ENCODE assay signal across 14 mouse cellular contexts in genomic region chr11:84944639-84945435, GRCm38 (mm10). TPM values are rescaled to one million over a fixed set of nuclear protein-coding genes. Genes with fewer than 3 reads are reported as not detected.
DNase-seq lines count a peak whose midpoint lies in the region; ATAC-seq lines count a peak whose summit lies in the region.
"Had no signal": no experiment of that assay in that cellular context is flagged by ENCODE, and none has a peak within 500 bp of the region (broad histone marks: within the 10 kb centered on the region; RNA-seq: fewer than 3 reads in every experiment).

No protein-coding gene starts in this region.

- no peak for ATAC-seq in hindbrain, embryonic 16.5 days
- ATAC-seq in hindbrain, embryonic 13.5 days (ENCODE audit: low FRiP score) = no peak
- 0 out of 2 replicates have a peak, but pooled peaks have one; percentile 36 for ATAC-seq in midbrain, embryonic 16.5 days
- ATAC-seq: intestine, postnatal 0 days had no signal

- peaks cover 20% of the 10 kb centered on the region for H3K27me3 ChIP-seq in hindbrain, embryonic 10.5 days (ENCODE audit: insufficient read depth, poor library complexity, severe bottlenecking)
- peaks cover 3% of the 10 kb centered on the region; the same call in 1 of the 2 replicates for H3K27me3 ChIP-seq in hindbrain, embryonic 16.5 days (replicated peaks; ENCODE audit: control insufficient read depth, insufficient read depth, low read length)
- peaks cover 39% of the 10 kb centered on the region for H3K27me3 ChIP-seq in hindbrain, embryonic 13.5 days
- H3K27me3 ChIP-seq in midbrain, embryonic 16.5 days (ENCODE audit: control insufficient read depth, insufficient read depth, low read depth, low read length) = no peaks in the 10 kb centered on the region; the same call in 1 of the 2 replicates

- DNase-seq in hindbrain, embryonic 10.5 days (ENCODE audit: low spot score) = peak; percentile 53
- peak; percentile 96 for DNase-seq in R1 (ENCODE audit: low read depth, low spot score)
- no peak for DNase-seq in heart, postnatal 36 days
- DNase-seq in lung, postnatal 14 days = no peak
- no peak for DNase-seq in cerebellum, postnatal 10 days
- DNase-seq: cerebellum, adult 2 months; layer of hippocampus, postnatal 36 days had no signal

- H3K27ac ChIP-seq in hindbrain, embryonic 10.5 days = peak overlapping the region; percentile 76
- H3K27ac ChIP-seq in hindbrain, embryonic 16.5 days (ENCODE audit: low read depth, low read length) = no peak overlapping the region
- H3K27ac ChIP-seq in hindbrain, embryonic 13.5 days = no peak overlapping the region
- H3K27ac ChIP-seq in midbrain, embryonic 16.5 days (ENCODE audit: low read length) = no peak overlapping the region
- H3K27ac ChIP-seq: embryonic facial prominence, embryonic 13.5 days; stomach, postnatal 0 days had no signal

- intact Hi-C loops in heart, postnatal 36 days (cut with DNase I) = no loop called here

- H3K4me1 ChIP-seq in hindbrain, embryonic 10.5 days (replicated peaks) = peaks cover 50% of the 10 kb centered on the region
- H3K4me1 ChIP-seq in hindbrain, embryonic 16.5 days (ENCODE audit: control insufficient read depth, insufficient read depth, low read depth, low read length) = peaks cover 5% of the 10 kb centered on the region; the same call in 1 of the 2 replicates
- H3K4me1 ChIP-seq in hindbrain, embryonic 13.5 days (replicated peaks) = peaks cover 29% of the 10 kb centered on the region
- H3K4me1 ChIP-seq in midbrain, embryonic 16.5 days (ENCODE audit: control insufficient read depth, insufficient read depth, low read length) = peaks cover 17% of the 10 kb centered on the region

- no peak overlapping the region for H3K9ac ChIP-seq in hindbrain, embryonic 16.5 days (ENCODE audit: low read depth, low read length)
- H3K9ac ChIP-seq in hindbrain, embryonic 13.5 days = no peak overlapping the region
- H3K9ac ChIP-seq in midbrain, embryonic 16.5 days (ENCODE audit: low read depth, low read length) = no peak overlapping the region
- H3K9ac ChIP-seq: embryonic facial prominence, embryonic 13.5 days had no signal

- H3K36me3 ChIP-seq in hindbrain, embryonic 10.5 days = no peaks in the 10 kb centered on the region
- H3K36me3 ChIP-seq in hindbrain, embryonic 16.5 days (ENCODE audit: control insufficient read depth, insufficient read depth, low read length) = no peaks in the 10 kb centered on the region
- no peaks in the 10 kb centered on the region for H3K36me3 ChIP-seq in hindbrain, embryonic 13.5 days
- H3K36me3 ChIP-seq in midbrain, embryonic 16.5 days (ENCODE audit: control insufficient read depth, insufficient read depth, low read length) = no peaks in the 10 kb centered on the region
- H3K36me3 ChIP-seq: embryonic facial prominence, embryonic 13.5 days had no signal

- 2% methylated on average over 12 of the region's 12 CpGs for whole genome bisulfite sequencing in hindbrain, embryonic 10.5 days
- 8% methylated on average over 12 of the region's 12 CpGs for WGBS in hindbrain, embryonic 16.5 days
- 4% methylated on average over 12 of the region's 12 CpGs for WGBS in hindbrain, embryonic 13.5 days
- WGBS in midbrain, embryonic 16.5 days = 7% methylated on average over 12 of the region's 12 CpGs

- H3K4me2 ChIP-seq in hindbrain, embryonic 16.5 days (ENCODE audit: low read length) = no peak overlapping the region
- 0 out of 2 replicates have a peak overlapping the region, but pooled peaks have one; percentile 8 for H3K4me2 ChIP-seq in hindbrain, embryonic 13.5 days
- H3K4me2 ChIP-seq in midbrain, embryonic 16.5 days (ENCODE audit: low read length) = no peak overlapping the region

- H3K9me3 ChIP-seq in hindbrain, embryonic 10.5 days = no peaks in the 10 kb centered on the region
- H3K9me3 ChIP-seq in hindbrain, embryonic 16.5 days (ENCODE audit: control insufficient read depth, low read length) = no peaks in the 10 kb centered on the region
- no peaks in the 10 kb centered on the region for H3K9me3 ChIP-seq in hindbrain, embryonic 13.5 days
- H3K9me3 ChIP-seq in midbrain, embryonic 16.5 days (replicated peaks; ENCODE audit: control insufficient read depth, low read length, poor library complexity, severe bottlenecking) = no peaks in the 10 kb centered on the region
- H3K9me3 ChIP-seq: embryonic facial prominence, embryonic 13.5 days had no signal

- peak overlapping the region; percentile 44 for H3K4me3 ChIP-seq in hindbrain, embryonic 10.5 days
- H3K4me3 ChIP-seq in hindbrain, embryonic 16.5 days (ENCODE audit: low read length) = no peak overlapping the region
- H3K4me3 ChIP-seq in hindbrain, embryonic 13.5 days = no peak overlapping the region
- no peak overlapping the region for H3K4me3 ChIP-seq in midbrain, embryonic 16.5 days (ENCODE audit: low read depth, low read length)

RNA-seq across cellular contexts. Expression of gene Car4, which starts 12.7 kb away (rescaled TPM):
- 6.0 and 10.0 TPM in 2 replicates for polyA plus RNA-seq in hindbrain, embryonic 10.5 days (2016; fragmentation: Nextera tagmentation; extraction: Ambion mirVana)
- polyA plus RNA-seq in hindbrain, embryonic 16.5 days (2015; fragmentation: Nextera tagmentation; extraction: Ambion mirVana) = 5.5 and 7.1 TPM in 2 replicates
- polyA plus RNA-seq in hindbrain, embryonic 13.5 days (2015; fragmentation: Nextera tagmentation; extraction: Ambion mirVana) = 5.1 and 5.2 TPM in 2 replicates
- polyA plus RNA-seq in midbrain, embryonic 16.5 days (2015; fragmentation: Nextera tagmentation; extraction: Ambion mirVana) = 3.6 and 5.7 TPM in 2 replicates
- 10 to 100 TPM; 36.6 to 67.0 TPM for total RNA-seq in heart, postnatal 36 days (2021)
- total RNA-seq: MEL had no signal
- polyA plus RNA-seq: embryonic facial prominence, embryonic 13.5 days had no signal

RNA-seq across cellular contexts. Expression of gene Znhit3, which starts 28.7 kb away (rescaled TPM):
- polyA plus RNA-seq in hindbrain, embryonic 10.5 days (2016; fragmentation: Nextera tagmentation; extraction: Ambion mirVana) = 87.0 and 93.5 TPM in 2 replicates
- 65.2 and 71.4 TPM in 2 replicates for polyA plus RNA-seq in hindbrain, embryonic 16.5 days (2015; fragmentation: Nextera tagmentation; extraction: Ambion mirVana)
- polyA plus RNA-seq in hindbrain, embryonic 13.5 days (2015; fragmentation: Nextera tagmentation; extraction: Ambion mirVana) = 64.0 and 69.1 TPM in 2 replicates
- polyA plus RNA-seq in midbrain, embryonic 16.5 days (2015; fragmentation: Nextera tagmentation; extraction: Ambion mirVana) = 63.4 and 64.2 TPM in 2 replicates
- 10 to 100 TPM in 1 of 2 experiments, 1 to 10 TPM in 1; 8.8 to 10.5 TPM for total RNA-seq in heart, postnatal 36 days (2021)

Comparison
In these comparisons a context has a peak if more than half of its experiments do, and no peak if none do; other contexts are left out.
1. DNase-seq: peak in hindbrain, embryonic 10.5 days (single experiment) and R1 (single experiment); none in heart, postnatal 36 days (0 of 2), lung, postnatal 14 days (single experiment) and cerebellum, postnatal 10 days (0 of 2).